Mouse (Mus musculus) spleen, postnatal 10 days (tissue): ENCODE results near the gene Fkbp2.

Experiments used
- DNase-seq, 2 experiments: peaks; one replicate each; pipeline ENCODE4 v3.0.0; 2021 to 2022; ENCODE audit warnings: low spot score in 2 of 2

The Fkbp2 gene

GRCm38 (mm10) chr19:6940396-6941351 lies 39.6 kb downstream of the Fkbp2 start:
- no peak for DNase-seq

DNA sequence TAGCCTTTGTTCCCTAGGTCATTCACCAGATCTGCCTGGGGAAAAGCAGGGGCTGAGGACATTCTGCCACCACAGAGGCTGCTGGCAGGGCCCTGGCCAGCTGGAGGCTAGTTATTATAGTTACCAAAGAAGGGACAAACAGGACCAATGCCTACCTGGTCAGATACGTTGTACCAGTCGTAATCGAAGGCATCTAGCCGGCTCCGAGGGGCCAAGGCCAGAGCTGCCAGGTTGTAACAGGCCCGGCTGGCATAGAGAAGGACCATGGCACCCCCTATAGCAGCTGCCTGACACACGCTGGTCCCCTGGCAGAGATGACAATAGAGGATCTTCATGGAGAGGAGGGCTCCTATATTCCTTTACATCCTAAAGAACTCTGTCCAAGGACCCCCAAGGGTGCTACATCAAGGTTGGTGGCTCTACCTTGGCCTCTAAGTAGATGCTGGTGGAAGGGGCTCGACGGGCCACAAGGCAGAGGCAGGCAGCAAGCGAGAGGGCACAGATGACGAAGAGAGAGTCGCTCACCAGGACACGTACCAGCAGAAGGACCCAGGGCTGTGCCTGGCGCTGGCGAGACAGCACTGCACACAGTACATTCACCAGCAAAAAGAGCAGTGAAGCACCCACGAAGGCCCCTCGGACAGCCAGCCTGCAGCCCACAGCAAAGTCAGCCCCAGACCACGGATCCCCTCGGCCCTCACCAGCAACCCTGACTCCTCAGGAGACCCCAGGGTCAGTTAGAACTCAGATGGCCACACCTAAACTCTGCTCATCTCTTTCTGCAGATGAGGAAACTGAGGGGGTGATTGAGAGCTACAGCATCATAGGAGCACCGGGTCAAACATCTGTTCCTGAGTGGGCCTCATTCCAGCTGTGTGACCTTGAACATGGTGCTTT lies 40.9 kb downstream of the Fkbp2 start:
- no peak for DNase-seq

GRCm38 (mm10) chr19:6937541-6938465 lies 42.5 kb downstream of the Fkbp2 start:
- DNase-seq, result no peak

DNA sequence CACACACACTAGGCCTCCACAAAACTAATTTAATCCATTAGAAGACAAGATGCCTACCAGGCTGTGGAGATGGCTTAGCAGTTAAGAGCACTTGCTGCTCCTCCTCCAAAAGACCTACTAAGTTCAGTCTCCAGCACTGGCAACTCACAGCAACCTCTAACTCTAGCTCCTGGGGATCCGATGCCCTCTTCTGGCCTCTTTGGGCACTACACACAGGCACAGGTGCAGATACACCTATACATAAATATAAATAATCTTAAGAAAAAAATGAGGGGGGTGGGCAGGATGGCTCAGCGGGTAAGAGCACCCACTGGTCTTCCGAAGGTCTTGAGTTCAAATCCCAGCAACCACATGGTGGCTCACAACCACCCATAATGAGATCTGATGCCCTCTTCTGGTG lies 44.0 kb downstream of the Fkbp2 start:
- DNase-seq, result peak in 1 of 2 experiments; percentile 71

DNA sequence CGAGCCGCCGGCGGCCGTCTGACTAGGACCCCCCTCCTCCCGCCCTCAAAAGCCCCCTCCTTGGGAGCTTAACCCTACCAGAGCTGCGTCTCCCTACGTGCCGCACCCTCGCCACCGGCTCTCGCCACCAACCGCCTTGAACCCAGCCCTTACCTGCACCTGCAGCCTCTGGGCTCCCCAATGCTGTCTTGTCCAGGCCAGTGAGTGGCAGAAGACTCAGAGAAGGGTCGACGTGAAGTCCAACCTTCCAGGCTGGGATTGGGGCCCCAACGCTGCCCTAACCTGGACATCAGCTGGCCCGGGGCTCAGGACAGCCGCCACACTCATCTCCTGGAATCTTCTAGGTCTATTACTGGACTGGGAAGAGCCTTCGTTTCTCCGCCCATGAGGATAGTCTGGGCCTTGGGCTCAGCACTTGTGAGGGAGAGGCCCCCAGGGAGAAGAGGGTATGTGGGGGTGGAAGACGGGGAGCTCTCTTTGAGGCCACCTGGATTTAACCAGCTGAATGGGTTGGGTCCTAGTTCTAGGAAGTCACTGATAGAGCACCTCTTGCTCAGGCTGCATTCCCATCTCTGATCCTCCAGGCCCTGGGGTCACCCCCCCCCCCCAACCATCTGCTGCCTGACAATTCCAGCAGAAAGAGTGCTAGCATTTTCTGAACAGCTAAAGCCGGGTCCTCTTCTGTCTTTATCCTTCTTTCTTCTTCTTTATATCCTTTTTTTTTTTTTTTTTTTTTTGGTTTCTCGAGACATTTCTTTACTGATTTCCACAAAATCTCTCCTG lies 45.9 kb downstream of the Fkbp2 start, which contains the start of gene Kcnk4:
Kcnk4 (minus strand) TSS at position 321 of the 783 bp plus-strand sequence.
- no peak for DNase-seq

DNA sequence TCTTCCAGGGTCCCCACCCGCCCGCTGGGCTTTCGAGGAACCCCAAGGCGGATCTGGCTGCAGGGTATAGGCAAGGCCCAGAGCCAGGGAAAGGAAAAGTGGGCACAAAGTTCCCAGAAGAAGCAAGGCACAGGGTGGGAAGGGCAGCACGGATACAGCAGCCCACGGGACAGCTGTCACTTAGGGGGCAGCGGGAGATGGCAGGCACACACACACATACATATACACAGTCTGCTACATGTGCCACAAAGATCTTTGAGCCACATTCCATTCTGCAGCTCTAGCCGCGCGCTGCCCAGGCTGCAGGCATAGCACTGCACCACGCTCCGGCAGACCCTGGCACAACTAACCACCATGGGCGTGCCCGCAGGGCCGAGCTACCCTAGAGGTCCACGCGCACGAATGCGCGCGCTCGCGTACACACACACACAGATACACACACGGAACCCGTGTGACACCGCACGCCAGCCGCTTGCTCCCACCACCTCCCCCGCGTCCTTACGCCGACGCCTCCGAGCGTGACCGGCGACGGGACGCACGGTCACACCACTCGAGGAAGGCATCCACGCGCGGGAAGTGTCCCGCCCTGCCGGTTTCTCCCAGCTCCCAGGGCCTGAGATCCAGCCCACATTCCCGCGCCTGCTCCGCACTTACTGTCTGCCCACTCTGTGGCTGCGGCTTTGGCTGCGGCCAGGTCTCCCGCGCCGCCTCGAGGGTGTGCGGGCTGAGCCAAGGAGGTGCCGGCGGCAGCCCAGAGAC lies 46.7 kb downstream of the Fkbp2 start:
- no peak for DNase-seq

DNA sequence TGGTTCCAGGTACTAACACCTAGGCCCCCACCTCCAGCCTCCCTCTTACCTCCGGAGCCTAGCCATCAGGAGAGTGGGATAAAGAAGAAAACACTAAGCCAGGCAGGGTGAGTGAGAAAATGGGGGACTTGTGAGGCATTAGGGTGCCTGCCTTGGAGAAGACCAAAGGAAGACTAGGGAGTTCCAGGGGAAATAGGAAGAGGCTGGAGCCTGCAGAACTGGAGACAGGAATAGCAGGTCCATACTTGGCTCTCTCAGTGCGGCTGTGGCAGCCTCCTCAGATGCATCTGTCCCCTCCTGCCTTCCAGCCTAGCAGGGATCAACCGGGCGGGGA lies 47.2 kb downstream of the Fkbp2 start:
- no peak for DNase-seq

DNA sequence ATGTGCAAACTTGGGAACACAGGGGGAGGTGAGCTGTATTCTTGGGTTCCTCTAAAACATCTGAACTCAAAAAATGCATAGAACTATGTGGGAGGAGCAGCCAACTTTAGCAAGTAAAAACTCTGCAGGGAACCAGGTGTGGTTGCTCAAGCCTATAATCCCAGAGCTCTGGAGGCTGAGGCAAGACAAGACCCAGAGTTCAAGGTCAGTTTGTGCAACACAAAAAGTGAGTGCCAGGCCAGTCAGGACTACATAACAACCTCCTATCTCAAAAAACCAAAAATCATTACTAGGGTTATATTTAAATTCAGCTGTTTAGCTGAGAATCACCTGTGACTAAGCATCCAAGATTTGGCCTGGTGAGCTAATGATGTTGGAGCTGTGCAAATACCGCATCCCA lies 48.3 kb downstream of the Fkbp2 start:
- DNase-seq, result no peak

DNA sequence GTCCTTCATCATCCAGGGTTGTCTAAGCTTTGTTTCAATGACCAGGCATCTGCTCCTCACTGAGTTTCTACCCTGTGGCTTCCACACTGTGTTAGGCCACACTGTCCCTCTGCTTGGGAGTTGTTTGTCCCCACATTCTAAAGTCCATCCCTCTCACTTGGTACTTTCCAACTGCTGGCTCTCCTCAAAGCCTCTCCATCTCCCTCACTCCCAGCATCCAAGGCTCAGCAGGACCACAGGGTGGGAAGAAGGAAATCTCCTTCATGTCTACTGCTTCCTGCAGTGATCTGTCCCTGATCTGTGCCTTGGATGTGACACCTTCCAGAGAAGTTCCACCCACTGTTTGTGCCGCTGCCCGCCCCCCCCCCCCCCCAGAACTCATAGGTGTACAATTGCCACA lies 49.3 kb downstream of the Fkbp2 start:
- DNase-seq, result no peak

- no peak for DNase-seq
These were observed 52.2 kb downstream of the Fkbp2 start for GRCm38 (mm10) chr19:6928080-6928479.
